Mouse (Mus musculus): ENCODE results near the gene Gm42417. TPM values are rescaled to one million over a fixed set of nuclear protein-coding genes. Genes with fewer than 3 reads are reported as not detected.

Gene Gm42417
- polyA plus RNA-seq, 1 experiment from 2014 or later: 0.36 TPM

GRCm38 (mm10) chr1:36551904-36552303 is 12.7 kb upstream of the Gm42417 start:
- Histone ChIP-seq H3K36me3 (peaks cover 58% of the 10 kb centered on the region), H3K4me3 (replicated peaks) (no peak overlapping the region), H3K9ac (replicated peaks) (no peak overlapping the region), H3K27ac (replicated peaks) (no peak overlapping the region), H3K4me2 (no peak overlapping the region), H3K9me3 (replicated peaks) (no peaks in the 10 kb centered on the region), H3K27me3 (replicated peaks) (no peaks in the 10 kb centered on the region), H3K4me1 (peaks cover 62% of the 10 kb centered on the region)
- WGBS: 93% methylated on average over 17 of the region's 17 CpGs
- no peak for ATAC-seq (ENCODE audit: low FRiP score)

GRCm38 (mm10) chr1:36550075-36550863 is 11.0 kb upstream of the Gm42417 start:
- H3K4me1 ChIP-seq: peaks cover 67% of the 10 kb centered on the region

GRCm38 (mm10) chr1:36549491-36549890 is 10.3 kb upstream of the Gm42417 start:
- Histone ChIP-seq H3K9me3 (replicated peaks) (no peaks in the 10 kb centered on the region), H3K4me3 (replicated peaks) (no peak overlapping the region), H3K4me2 (no peak overlapping the region), H3K27me3 (replicated peaks) (no peaks in the 10 kb centered on the region), H3K27ac (replicated peaks) (0 out of 2 replicates have a peak overlapping the region, but pooled peaks have one; percentile 13), H3K36me3 (peaks cover 54% of the 10 kb centered on the region), H3K4me1 (peaks cover 61% of the 10 kb centered on the region), H3K9ac (replicated peaks) (no peak overlapping the region)
- ATAC-seq (ENCODE audit: low FRiP score): no peak
- WGBS: 81% methylated on average over 18 of the region's 18 CpGs

More at GRCm38 (mm10) chr1:36550075-36550863, 11.0 kb upstream of the Gm42417 start:
- Histone ChIP-seq H3K4me3 (replicated peaks) (no peak overlapping the region), H3K9ac (replicated peaks) (no peak overlapping the region), H3K27ac (replicated peaks) (no peak overlapping the region), H3K36me3 (peaks cover 58% of the 10 kb centered on the region), H3K4me2 (no peak overlapping the region), H3K27me3 (replicated peaks) (no peaks in the 10 kb centered on the region), H3K9me3 (replicated peaks) (no peaks in the 10 kb centered on the region)
- ATAC-seq (ENCODE audit: low FRiP score): no peak
- WGBS: 77% methylated on average over 20 of the region's 20 CpGs

- Histone ChIP-seq H3K27ac (replicated peaks) (no peak overlapping the region), H3K36me3 (peaks cover 49% of the 10 kb centered on the region), H3K4me1 (peaks cover 54% of the 10 kb centered on the region), H3K9me3 (replicated peaks) (no peaks in the 10 kb centered on the region), H3K4me2 (no peak overlapping the region), H3K27me3 (replicated peaks) (no peaks in the 10 kb centered on the region), H3K4me3 (replicated peaks) (no peak overlapping the region), H3K9ac (replicated peaks) (no peak overlapping the region)
- ATAC-seq (ENCODE audit: low FRiP score): no peak
- WGBS: 48% methylated on average over 8 of the region's 8 CpGs
Measured at GRCm38 (mm10) chr1:36548771-36549170, 9.5 kb upstream of the Gm42417 start.

GRCm38 (mm10) chr1:36547981-36548598 is 8.9 kb upstream of the Gm42417 start:
- no peak overlapping the region for H3K4me3 ChIP-seq (replicated peaks)
- H3K4me2 ChIP-seq: peak overlapping the region; percentile 15; the same call in 1 of the 2 replicates
- H3K27me3 ChIP-seq (replicated peaks): no peaks in the 10 kb centered on the region
- peaks cover 51% of the 10 kb centered on the region for H3K4me1 ChIP-seq
- H3K9me3 ChIP-seq (replicated peaks): no peaks in the 10 kb centered on the region
- H3K36me3 ChIP-seq: peaks cover 42% of the 10 kb centered on the region
- H3K27ac ChIP-seq (replicated peaks): peak overlapping the region; percentile 75
- ATAC-seq (ENCODE audit: low FRiP score): no peak
- WGBS: 33% methylated on average over 9 of the region's 9 CpGs
- no peak overlapping the region; the same call in 1 of the 2 replicates for H3K9ac ChIP-seq (replicated peaks)

GRCm38 (mm10) chr1:36546888-36547471 is 7.8 kb upstream of the Gm42417 start, which contains the start of gene Ankrd39:
TSS of gene Ankrd39 (minus strand) at chr1:36547445.
- Histone ChIP-seq H3K4me1 (peaks cover 51% of the 10 kb centered on the region), H3K36me3 (peaks cover 36% of the 10 kb centered on the region), H3K27ac (replicated peaks) (peak within 1 kb of the TSS; percentile 84), H3K9ac (replicated peaks) (peak within 1 kb of the TSS; percentile 76), H3K4me2 (peak within 1 kb of the TSS; percentile 81), H3K27me3 (replicated peaks) (no peaks in the 10 kb centered on the region), H3K4me3 (replicated peaks) (peak within 1 kb of the TSS; percentile 71), H3K9me3 (replicated peaks) (no peaks in the 10 kb centered on the region)
- under 1% methylated on average over 43 of the region's 43 CpGs for WGBS
- ATAC-seq (ENCODE audit: low FRiP score): peak; percentile 96

GRCm38 (mm10) chr1:36545845-36546600 is 6.8 kb upstream of the Gm42417 start:
- peaks cover 35% of the 10 kb centered on the region for H3K36me3 ChIP-seq
- 69% methylated on average over 19 of the region's 19 CpGs for WGBS
- H3K4me2 ChIP-seq: peak overlapping the region; percentile 81
- H3K27me3 ChIP-seq (replicated peaks): no peaks in the 10 kb centered on the region
- H3K4me3 ChIP-seq (replicated peaks): peak overlapping the region; percentile 71
- no peak for ATAC-seq (ENCODE audit: low FRiP score)
- H3K9ac ChIP-seq (replicated peaks): peak overlapping the region; percentile 76
- 0 out of 2 replicates have a peak overlapping the region, but pooled peaks have one; percentile 84 for H3K27ac ChIP-seq (replicated peaks)
- H3K4me1 ChIP-seq: peaks cover 47% of the 10 kb centered on the region
- H3K9me3 ChIP-seq (replicated peaks): no peaks in the 10 kb centered on the region

- peaks cover 42% of the 10 kb centered on the region for H3K4me1 ChIP-seq
- H3K9me3 ChIP-seq (replicated peaks): no peaks in the 10 kb centered on the region
- H3K27ac ChIP-seq (replicated peaks): no peak overlapping the region
- no peak overlapping the region for H3K4me3 ChIP-seq (replicated peaks)
- H3K27me3 ChIP-seq (replicated peaks): no peaks in the 10 kb centered on the region
- no peak overlapping the region for H3K9ac ChIP-seq (replicated peaks)
- no peak for ATAC-seq (ENCODE audit: low FRiP score)
- H3K36me3 ChIP-seq: peaks cover 34% of the 10 kb centered on the region
- WGBS: 88% methylated on average over 2 of the region's 2 CpGs
- peak overlapping the region; percentile 81; the same call in 1 of the 2 replicates for H3K4me2 ChIP-seq
Measured at GRCm38 (mm10) chr1:36545382-36545781, 6.2 kb upstream of the Gm42417 start.

GRCm38 (mm10) chr1:36542925-36543324 is 3.7 kb upstream of the Gm42417 start:
- 91% methylated on average over 9 of the region's 9 CpGs for WGBS
- no peak for ATAC-seq (ENCODE audit: low FRiP score)
- H3K4me2 ChIP-seq: no peak overlapping the region

GRCm38 (mm10) chr1:36541844-36542243 is 2.6 kb upstream of the Gm42417 start:
- no peaks in the 10 kb centered on the region for H3K9me3 ChIP-seq (replicated peaks)
- no peak for ATAC-seq (ENCODE audit: low FRiP score)
- H3K36me3 ChIP-seq: peaks cover 37% of the 10 kb centered on the region
- H3K4me2 ChIP-seq: no peak overlapping the region
- no peak overlapping the region for H3K9ac ChIP-seq (replicated peaks)
- no peak overlapping the region for H3K27ac ChIP-seq (replicated peaks)
- H3K4me3 ChIP-seq (replicated peaks): no peak overlapping the region
- H3K4me1 ChIP-seq: peaks cover 16% of the 10 kb centered on the region
- H3K27me3 ChIP-seq (replicated peaks): no peaks in the 10 kb centered on the region
- 89% methylated on average over 16 of the region's 16 CpGs for WGBS

More at GRCm38 (mm10) chr1:36542925-36543324, 3.7 kb upstream of the Gm42417 start:
- no peaks in the 10 kb centered on the region for H3K9me3 ChIP-seq (replicated peaks)
- no peak overlapping the region for H3K27ac ChIP-seq (replicated peaks)
- H3K4me3 ChIP-seq (replicated peaks): no peak overlapping the region
- no peak overlapping the region for H3K9ac ChIP-seq (replicated peaks)
- H3K27me3 ChIP-seq (replicated peaks): no peaks in the 10 kb centered on the region
- peaks cover 37% of the 10 kb centered on the region for H3K36me3 ChIP-seq
- H3K4me1 ChIP-seq: peaks cover 23% of the 10 kb centered on the region

GRCm38 (mm10) chr1:36540807-36541206 is 1.6 kb upstream of the Gm42417 start:
- Histone ChIP-seq H3K36me3 (peaks cover 37% of the 10 kb centered on the region), H3K27ac (replicated peaks) (no peak overlapping the region), H3K9me3 (replicated peaks) (no peaks in the 10 kb centered on the region), H3K4me1 (peaks cover 7% of the 10 kb centered on the region), H3K9ac (replicated peaks) (no peak overlapping the region), H3K4me3 (replicated peaks) (no peak overlapping the region), H3K27me3 (replicated peaks) (no peaks in the 10 kb centered on the region), H3K4me2 (no peak overlapping the region)
- whole genome bisulfite sequencing: 93% methylated on average over 12 of the region's 12 CpGs
- ATAC-seq (ENCODE audit: low FRiP score): no peak
